Mouse (Mus musculus) kidney, adult 18-20 months (tissue): ENCODE measurements around the gene Ccdc38.
A peak's percentile ranks its signal among the peaks of the same experiment; 100 is the strongest.

ENCODE experiments used
- DNase-seq: peaks from one replicate; pipeline ENCODE4 v3.0.0; 2021

Ccdc38 gene

DNA sequence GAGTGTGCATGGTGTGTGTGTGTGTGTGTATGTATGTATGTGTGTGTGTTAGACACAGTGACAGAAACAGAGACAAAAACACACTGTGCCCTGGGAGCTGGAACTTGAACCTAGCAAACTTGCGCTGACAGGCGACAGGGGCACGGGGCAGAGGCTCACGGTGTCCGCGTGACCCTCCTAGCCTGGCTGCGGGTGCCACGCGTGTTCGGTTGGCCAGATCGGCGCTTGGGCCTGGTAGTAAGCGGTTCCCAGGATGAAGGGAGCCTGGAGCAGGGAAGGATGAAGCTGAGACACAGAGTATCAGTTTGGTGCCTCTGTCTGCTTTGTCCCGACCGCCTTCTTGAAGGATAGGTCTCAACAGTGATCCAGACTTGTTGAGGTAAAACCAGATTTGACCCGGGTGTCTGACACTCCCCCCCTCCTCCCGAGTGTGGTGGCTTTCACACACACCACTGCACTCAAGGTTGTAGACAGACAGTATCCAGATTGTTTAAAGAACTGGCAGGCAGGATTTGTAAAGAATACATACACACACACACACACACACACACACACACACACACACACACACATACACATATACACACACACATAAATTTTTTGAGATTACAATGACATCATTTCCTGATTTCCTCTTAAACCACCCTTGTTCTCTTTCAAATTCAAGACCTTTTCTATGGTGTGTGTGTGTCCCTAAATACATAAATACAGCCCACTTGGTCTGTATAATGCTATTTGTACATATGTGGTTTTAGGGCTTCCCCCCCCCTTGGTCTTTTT lies at the start of gene Ccdc38:
Ccdc38 (plus strand) TSS at position 202 of the 780 bp plus-strand sequence.
- no peak for DNase-seq

DNA sequence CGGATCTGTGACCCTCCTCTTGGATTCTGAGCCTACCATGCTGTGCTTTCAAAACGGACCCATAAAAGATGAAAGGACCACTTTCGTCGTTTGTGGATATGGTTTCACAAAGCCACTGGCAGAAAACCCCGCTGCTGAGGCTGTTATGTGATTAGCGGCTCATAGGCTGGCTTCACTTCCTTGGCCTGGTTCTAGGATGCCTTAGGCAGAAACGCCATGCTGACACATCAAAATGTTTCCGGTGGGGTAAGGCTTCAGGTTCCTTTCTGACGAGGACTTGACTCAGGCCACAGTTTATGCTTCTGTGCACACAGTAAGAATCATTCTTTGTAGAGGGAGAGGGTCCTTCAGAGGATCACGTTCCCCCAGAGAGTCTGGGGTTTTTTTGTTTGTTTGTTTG lies 39.6 kb upstream of the Ccdc38 start:
- no peak for DNase-seq

DNA sequence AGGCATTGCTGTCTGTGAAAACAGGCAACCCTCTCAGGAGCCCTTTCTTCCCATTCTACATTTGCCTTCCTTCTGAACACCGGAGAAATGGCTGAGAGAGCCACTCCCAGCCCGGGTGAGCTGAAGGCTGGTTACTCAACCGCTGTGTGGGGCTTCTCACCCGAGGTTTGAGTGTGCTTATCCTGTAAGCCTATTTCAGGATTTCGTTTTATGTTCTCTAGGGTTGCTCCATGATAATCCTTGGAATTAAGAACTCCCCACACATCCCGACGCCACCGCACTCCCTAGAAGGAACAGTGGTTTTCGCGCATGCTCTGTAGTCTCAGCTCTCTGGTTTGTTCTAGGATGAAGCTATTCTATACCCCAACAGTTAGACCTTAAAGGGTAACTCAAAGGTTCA lies 39.1 kb upstream of the Ccdc38 start:
- no peak for DNase-seq

DNA sequence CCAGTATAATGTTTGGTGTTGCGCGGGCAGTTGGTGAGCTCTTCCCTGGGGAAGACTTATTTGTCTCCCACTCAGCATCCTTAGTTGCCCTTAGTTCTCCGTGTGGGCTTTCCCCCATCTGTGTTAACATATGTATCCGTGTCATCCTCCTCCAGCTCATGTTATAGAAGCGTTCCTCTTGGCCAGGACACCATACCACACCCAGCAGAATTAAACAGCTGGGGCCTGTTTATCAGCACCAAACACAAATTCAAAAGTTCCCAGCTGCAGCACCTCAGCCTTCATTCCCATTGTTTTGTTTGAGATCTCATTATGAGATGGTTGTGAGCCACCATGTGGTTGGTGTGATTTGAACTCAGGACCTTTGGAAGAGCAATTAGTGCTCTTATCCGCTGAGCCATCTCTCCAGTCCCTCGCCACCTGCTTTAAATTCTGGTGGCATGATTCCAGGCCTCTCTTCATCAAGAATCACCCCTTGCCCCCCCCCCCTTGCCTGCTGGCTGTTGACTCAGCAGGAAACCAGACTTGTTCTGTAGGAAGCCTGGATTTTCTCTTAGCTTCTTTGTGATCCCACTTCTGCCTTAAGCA lies 32.0 kb upstream of the Ccdc38 start:
- no peak for DNase-seq

DNA sequence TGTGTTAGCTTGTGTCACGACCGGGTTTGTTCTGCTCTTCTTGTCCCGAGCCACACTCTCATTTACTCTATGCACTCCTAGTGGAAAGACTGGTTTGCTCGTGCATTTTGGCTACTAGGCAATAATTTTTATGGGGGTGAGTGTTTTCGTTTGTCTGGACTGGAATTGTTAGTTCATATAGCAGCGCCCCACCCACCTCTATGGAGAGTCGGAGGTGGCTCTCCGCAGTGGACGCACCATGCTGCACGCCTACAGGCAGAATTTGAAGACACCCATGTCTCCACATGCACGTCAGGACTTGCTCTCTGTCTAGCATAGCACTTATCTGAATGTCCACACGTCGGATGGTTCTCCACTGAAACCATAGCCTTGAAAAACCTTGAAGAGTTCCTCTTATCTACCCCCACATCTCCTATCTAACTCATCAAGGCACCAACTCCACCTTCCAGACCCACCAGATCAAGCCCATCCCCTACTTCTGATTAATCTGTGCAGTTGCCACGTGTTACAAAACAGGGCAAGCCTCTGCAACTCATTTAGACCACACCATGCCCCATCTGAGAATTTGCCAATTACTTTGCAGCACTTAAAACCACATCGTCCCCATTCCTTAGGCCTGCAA lies 30.8 kb upstream of the Ccdc38 start:
- no peak for DNase-seq

DNA sequence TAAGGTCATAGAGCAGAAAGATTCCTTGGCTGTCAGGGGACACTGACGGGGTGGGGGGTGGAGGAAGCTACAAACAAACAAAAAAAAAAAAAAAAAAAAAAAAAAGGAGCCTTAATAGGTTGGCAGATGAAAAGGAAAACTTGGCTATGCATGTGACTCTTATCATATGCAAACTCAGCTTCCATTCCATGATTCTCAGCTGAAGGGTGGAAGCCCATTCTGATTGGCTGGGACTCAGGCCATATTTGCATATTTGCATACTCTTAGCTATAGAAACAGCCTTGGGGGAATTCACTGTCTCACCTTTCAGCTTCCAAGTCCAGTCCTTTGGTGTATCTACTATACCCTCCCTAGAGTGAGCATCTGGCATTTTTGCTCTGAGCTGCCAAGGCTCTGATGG lies 25.0 kb upstream of the Ccdc38 start:
- DNase-seq: no peak

DNA sequence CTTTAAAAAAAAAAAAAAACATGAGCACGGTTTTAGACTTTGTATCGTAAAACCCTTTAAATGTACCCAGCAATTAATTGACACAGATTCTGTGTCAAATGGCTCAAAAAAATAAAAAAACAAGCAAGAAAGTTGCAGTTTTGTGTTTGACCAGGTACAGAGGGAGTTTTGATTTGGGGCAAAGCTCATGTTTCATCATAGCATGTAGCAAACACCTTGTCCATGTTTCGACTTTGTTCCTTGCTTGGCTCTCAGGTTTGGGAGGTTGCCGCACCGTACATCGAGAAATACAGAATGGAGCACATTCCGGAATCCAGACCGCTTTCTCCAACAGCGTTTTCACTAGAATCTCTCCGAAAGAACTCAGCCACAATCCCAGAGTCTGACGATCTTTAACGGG lies 24.5 kb upstream of the Ccdc38 start:
- DNase-seq: no peak

DNA sequence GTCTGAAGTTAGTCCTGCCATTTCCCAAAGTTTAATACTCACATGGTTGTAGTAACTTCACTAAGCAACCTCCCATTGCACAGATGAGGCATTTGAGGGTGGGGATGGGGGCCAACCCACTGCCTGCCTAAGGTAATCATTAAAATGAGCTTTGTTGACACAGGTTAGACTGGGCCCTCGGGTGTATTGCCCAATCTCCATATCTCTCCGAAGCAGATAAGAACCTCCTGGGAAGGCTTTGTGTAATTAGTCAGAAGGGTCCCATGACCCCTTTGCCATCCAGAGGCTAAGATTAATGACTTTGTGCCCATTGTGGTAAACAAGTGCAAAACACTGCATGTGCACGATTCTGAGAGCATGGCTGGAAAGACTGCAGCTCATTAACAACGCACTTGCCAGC lies 22.7 kb upstream of the Ccdc38 start:
- DNase-seq: no peak

DNA sequence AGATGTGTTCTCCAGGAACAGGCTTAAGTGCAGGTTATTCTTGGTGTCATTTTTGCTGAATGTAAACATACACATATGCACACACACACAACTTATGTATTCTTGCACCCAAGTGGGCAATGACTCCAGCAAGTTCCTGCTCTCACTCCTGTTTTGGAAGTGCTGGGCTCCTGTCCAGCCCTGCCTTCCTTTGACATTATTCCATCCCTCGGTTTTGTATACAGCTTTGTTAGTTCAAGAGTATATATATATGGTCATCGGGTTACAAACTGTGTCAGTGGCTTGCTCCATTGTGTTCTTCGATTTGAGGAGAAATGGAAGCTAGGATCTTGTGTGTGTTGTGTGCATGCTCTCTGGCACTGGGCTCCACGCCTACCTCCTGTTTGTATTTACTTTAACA lies 22.2 kb upstream of the Ccdc38 start:
- no peak for DNase-seq

DNA sequence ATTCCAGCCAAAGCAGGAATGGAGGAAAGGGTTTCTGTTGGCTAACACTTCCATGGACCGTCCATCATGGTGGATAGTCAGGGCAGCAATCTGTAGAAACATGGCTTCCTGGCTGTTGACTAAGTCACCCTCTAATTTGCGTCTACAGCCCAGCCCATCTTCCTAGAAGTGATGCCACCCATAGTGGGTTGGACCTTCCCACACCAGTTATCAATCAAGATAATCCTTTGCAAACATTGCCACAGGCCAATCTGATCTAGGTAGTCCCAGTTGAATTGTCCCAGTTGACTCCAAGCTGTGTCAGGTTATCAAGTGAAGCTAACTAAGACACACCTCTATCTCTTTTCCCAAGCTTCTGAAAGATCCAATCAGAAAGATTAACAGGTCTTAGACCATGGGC lies 21.8 kb upstream of the Ccdc38 start:
- DNase-seq: no peak

DNA sequence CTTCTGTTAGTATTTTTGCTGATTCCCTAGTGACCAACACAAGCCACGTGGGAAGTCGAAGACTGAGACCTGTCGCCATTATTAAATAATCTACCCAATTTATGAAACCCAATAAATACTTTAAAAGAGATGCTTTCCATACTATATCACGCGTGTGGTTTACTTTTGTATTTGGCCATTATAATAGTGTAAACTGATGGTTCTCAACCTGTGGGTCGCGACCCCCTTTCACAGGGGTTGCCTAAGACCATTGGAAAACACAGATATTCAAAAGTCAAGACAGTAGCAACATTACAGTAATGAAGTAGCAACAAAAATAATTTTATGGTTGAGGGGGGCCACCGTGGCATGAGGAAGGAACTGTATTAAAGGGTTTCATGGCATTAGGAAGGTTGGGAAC lies 21.3 kb upstream of the Ccdc38 start:
- DNase-seq: no peak

DNA sequence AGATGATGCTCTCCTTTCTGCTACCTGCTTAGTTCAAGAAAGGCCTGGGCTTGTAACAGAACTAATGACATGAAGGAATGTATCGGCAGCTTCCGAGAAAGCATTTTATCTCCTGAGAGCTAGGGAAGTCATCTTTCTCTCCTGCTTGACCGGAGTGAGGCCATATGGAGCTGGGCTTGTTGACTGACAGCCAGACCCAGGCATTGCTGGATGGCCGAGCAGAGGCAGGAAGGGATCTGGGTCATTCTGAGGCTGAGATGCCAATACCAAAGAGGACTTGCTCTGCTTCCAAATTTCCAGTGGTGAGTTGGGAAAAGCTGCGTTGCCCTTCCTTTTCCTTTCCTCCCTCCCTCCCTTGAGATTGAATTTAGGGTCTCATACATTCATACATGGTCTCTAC lies 20.7 kb upstream of the Ccdc38 start:
- no peak for DNase-seq

DNA sequence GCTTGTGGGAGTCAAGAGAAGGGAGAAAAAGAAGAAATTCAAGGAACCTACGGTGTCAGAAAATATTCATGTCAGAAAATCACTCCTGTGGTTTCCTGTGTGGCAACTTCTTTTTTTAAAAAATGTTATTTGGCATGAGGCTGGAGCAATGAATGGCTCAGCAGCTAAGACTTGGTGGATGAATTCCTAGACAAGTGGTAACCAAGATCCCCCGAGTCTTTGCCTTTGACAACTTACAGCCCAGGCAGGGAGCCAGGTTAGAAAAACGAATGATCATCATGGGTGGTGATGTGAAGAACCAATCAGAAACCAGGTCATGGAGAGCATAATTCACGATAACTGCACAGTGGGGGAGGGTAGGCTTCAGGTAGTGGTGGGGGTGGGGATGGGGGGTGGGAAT lies 19.4 kb upstream of the Ccdc38 start:
- DNase-seq: no peak

DNA sequence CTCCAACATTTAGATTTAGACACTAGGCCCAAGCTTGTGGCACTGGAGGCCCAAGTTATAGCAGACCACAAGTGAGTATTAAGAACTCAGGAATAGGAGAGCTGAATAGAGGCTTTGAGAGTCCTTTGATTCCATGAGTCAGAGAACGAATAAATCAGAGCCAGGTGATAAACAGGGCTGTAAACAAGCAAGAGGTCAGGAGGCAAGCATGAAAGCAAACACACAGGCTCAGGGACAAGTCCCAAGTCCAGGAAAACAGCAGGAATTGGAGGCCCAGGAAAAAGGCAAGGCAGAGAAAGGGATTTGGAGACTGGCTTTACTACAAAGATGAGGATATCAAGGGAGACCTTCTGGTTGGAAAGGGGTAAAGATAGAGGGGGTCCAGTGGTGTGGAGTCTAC lies 15.1 kb upstream of the Ccdc38 start:
- no peak for DNase-seq

DNA sequence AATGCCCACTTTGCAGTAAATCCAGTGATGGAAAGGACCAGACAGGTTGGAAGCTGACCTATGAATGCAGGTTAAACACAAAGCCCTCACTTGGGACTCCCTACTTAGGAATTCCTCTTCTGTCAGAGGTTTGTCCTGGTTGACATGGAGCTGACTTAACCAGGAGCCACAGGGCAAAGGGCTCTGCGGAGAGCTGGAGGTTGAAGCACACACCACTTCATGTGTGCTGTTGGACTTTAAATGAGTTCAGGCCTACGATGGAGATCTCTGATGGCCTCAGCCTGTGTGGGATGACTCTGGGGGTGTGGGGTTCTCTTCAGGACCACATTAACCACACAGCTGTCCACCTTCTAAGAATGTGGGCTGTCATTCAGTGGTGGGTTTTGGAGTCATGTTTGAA lies 2.1 kb upstream of the Ccdc38 start:
- no peak for DNase-seq

DNA sequence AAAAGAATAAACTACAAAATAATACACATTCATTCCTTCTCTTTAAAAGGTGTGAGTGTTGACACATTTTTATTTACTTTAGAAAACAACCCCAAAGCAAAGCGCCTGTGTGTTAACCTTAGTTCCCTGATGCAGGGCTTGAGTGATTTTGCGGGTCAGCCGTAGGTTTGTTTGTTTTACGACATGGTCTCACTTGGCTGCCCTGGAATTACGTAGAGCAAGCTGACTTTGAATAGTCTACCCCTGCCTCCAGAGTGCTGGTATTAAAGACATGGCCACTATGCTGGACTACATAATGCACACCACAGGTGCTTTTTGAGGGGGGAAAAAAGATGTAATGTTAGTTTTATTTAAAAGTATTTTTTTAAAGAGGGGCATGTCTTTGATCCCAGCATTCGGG lies 1.6 kb upstream of the Ccdc38 start:
- no peak for DNase-seq

DNA sequence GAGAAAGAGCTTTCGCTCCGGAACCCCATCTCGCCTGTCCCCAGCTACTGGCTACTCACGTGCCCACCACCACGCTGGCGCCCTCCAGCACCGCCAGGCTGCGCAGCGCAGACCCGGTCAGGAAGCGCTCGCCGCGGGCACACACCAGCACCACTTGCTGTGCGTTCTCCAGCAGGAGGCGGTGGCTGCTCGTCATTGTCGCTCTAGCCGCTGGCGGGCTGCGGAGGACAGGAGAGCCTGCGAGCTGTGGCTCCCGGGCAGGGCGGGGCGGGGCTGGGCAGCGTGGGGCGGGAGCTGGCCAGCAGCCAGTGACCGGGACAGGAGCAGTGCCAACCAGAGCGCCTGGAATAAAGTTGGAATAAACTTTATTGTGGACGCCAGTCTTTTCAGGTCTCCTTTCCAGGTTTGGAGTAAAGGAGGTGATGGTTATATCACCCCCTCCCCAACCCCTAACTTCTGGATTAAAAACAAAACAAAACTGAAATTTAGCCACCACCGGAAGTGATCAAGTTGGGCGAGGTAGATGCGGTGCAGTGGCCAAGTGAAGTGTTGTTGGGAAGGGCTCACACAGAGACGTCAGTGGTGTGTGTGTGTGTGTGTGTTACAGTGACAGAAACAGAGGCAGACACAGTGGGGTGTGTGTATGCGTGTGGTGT lies 529 bp upstream of the Ccdc38 start, which contains the start of gene Amdhd1:
Amdhd1 (minus strand) TSS at position 259 of the 656 bp plus-strand sequence.
- peak; percentile 79 for DNase-seq

DNA sequence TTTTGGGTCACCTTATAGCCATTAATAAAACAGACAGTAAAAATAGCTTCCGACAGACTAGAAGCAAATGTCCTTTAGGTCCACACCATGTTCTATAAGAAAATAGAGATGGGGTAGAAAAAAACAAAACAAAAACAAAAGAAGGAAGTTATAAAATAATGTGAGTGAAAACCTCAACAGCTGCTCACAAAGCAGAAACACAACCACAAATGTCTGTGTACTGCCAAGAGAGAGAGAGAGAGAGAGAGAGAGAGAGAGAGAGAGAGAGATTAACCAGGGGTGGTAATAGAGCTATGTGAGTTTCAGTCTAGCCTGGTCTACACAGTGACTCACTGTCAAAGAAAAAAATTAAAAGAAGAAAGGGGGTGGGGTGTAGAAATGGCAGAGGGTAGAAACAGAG lies 1.2 kb downstream of the Ccdc38 start:
- no peak for DNase-seq

DNA sequence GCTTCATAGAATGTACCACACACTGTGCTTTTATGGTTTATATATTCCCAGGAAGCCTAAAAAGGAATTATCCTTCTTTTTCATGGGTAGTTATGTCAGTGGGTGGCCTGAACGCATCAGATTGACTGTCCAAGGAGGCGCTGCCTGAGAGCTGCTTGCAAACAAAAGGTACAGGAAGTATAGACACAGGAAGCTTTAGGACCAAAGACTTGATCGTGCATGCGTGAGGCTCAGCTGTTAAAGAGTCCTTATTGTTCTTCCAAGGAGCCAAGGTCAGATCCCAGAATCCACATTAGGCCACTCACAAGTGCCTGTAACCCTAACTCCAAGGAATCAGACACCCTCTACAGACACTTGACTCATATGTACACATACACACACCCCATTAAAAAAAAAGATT lies 1.9 kb downstream of the Ccdc38 start:
- no peak for DNase-seq

DNA sequence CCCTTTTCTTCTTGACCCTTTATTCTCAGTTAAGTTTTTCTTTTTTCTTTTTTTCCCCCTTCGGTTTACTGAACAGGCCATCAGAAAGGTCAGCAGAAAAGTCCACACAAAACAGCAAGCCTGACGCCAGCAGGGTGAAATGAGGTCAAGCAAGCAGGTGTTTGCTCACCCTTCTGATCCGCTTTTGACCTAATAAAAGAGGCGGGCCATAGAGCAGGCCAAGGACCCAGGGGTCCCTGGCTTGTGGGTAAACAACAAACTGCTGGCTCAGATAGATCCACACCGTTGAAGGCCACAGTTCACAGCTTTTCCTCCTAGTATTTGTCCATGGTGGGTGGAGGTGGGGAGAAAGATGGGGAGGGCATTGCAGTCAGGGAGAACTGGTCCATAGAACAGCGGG lies 2.7 kb downstream of the Ccdc38 start:
- DNase-seq: peak; percentile 10

DNA sequence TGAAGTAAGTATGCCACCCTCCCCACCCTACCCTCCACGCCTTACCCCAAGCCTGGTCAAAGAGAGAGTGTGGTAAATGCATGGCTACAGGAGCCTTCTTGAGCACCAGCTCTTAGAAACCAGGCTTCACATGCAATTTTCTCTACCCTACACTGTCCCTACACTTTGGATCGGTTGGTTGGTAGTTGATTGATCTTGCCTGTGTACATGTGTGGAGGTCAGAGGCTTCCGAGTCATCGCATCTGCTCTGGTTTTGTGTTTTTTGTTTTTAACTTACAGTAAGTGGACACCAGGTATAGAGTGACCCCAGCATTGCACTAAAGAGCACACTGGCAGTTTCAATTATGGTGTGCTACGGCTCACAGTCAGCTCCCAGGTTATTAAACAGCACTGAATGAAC lies 3.7 kb downstream of the Ccdc38 start:
- DNase-seq: no peak

DNA sequence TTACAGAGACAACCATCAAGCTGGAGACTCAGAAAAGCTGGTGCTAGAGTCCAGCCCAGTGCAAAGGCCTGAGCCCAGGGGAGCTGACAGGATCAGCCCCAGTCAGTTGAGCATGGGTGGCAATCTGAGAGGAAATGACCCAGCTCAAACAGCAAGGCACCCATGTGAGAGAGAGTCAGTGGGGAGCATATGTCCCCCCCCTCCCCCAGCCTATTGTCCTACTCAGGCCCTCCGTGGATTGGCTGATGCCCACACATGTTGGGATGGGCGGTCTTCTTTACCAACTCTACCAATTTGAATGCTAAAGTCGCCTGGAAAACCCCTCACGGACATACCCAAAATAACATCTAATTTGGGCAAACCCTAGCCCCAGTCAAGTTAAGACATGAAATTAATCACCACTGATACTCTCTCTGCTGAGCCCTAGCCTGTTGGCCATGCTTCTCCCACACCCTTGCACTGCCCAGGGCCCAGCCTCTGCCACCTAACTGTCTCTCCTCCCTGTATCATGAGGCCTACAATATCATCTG lies 7.4 kb downstream of the Ccdc38 start:
- no peak for DNase-seq

DNA sequence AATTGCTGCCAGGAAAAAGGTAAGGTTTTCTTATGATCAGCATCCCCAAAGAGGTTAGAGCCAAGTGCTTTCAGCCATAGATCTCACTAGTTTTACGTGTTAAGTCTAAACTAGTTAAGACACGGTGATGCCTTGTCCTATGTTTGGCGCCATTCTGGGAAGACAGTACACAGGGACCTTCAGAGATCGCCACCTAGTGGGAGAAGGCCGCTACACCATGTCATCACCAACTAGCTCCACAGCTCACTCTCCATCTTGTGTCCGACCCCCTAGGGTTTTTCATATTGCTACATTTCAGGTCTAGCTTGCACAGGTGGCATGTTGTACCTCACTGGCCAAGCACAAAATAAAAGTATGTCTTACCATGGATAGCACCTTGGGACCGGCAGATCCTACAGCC lies 8.6 kb downstream of the Ccdc38 start:
- DNase-seq: peak; percentile 81

DNA sequence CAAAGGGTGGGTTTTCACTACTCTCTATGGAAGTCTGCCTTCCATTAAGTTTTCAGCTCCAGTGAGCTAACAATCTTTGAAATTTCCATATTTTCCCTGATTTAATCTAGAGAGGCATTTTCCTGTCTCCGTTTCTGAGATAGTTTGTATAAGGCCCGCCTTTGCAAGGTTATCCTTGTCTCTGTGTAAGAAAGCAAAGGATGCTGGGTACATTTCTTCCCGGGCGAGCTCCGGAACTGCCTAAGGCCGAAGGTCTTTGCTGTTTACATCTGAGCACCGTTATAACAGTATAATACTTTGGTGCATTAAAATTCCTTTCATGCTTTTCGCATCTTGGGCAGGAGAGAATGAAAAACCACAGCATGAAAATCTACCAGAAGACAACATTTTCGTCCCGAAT lies 9.4 kb downstream of the Ccdc38 start:
- no peak for DNase-seq
